Comparison of ENCODE assay signal across 21 mouse cellular contexts in the genomic region with DNA sequence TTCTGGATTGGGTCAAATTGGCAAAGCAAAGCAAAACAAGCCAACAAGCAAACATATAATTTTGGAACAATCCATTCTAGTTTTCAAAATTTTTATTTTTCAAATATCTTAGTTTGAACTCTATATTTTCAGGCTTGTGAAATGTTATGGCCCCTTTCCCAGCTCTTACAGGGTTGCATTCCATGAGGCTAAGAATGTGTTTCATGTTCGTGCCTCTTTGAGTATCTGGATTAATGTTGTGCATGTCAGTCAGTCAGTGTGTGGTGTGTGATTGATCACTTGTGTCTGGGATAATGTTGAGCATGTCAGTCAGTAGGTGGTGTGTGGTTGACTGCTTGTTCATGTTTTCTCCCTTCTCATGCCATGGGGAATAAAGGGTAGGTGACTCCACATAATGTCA. TPM values are rescaled to one million over a fixed set of nuclear protein-coding genes. Genes with fewer than 3 reads are reported as not detected.
A peak's percentile ranks its signal among the peaks of the same experiment; 100 is the strongest.
DNase-seq lines count a peak whose midpoint lies in the region; TF ChIP-seq lines count a peak whose summit lies in the region.
"Had no signal": no experiment of that assay in that cellular context is flagged by ENCODE, and none has a peak within 500 bp of the region (broad histone marks: within the 10 kb centered on the region; RNA-seq: fewer than 3 reads in every experiment).

No protein-coding gene starts in this region.

- H3K9me3 ChIP-seq in forebrain, embryonic 10.5 days = no peaks in the 10 kb centered on the region
- H3K9me3 ChIP-seq: embryonic facial prominence, embryonic 10.5 days; embryonic facial prominence, embryonic 12.5 days; forebrain, embryonic 12.5 days had no signal

- TF ChIP-seq POLR2A in embryonic fibroblast, embryonic 13.5 days (IDR thresholded peaks at IDR 0.05; ENCODE audit: low read depth, low read length) = no peak

- DNase-seq in NIH3T3 (ENCODE audit: low read depth) = peak; percentile 78
- DNase-seq in left cerebral cortex, adult 11 months (ENCODE audit: low spot score) = no peak
- DNase-seq in forebrain, embryonic 10.5 days (ENCODE audit: extremely low spot score, low spot score) = no peak
- DNase-seq in thymus, postnatal 25 days = no peak
- DNase-seq: adrenal gland, adult 8-10 months; adrenal gland, postnatal 14 days; adrenal gland, postnatal 36 days; cerebellum, adult 11-12 months; cerebellum, adult 2 months; cerebellum, adult 9-10 months; cerebellum, postnatal 10 days; cerebellum, postnatal 25 days had no signal

- TF ChIP-seq CTCF in embryonic fibroblast, embryonic 13.5 days (IDR thresholded peaks at IDR 0.05; ENCODE audit: borderline replicate concordance, insufficient read depth, low read length) = no peak

- H3K4me3 ChIP-seq in embryonic fibroblast, embryonic 13.5 days (ENCODE audit: insufficient read depth, low read length) = no peak overlapping the region
- no peak overlapping the region for H3K4me3 ChIP-seq in forebrain, embryonic 10.5 days
- H3K4me3 ChIP-seq: embryonic facial prominence, embryonic 10.5 days; embryonic facial prominence, embryonic 12.5 days; erythroblast, embryonic 14.5 days; forebrain, embryonic 12.5 days had no signal

- 0 out of 2 replicates have a peak, but pooled peaks cover 3% of the 10 kb centered on the region for H3K4me1 ChIP-seq in embryonic fibroblast, embryonic 13.5 days (ENCODE audit: control insufficient read depth, insufficient read depth, low read length)
- H3K4me1 ChIP-seq in forebrain, embryonic 10.5 days = no peaks in the 10 kb centered on the region
- H3K4me1 ChIP-seq: embryonic facial prominence, embryonic 10.5 days; embryonic facial prominence, embryonic 12.5 days; forebrain, embryonic 12.5 days had no signal

- 91% methylated on average over 1 of the region's 1 CpGs for WGBS in forebrain, embryonic 10.5 days

- no peaks in the 10 kb centered on the region for H3K27me3 ChIP-seq in forebrain, embryonic 10.5 days (ENCODE audit: poor library complexity, severe bottlenecking)
- H3K27me3 ChIP-seq: embryonic facial prominence, embryonic 12.5 days; forebrain, embryonic 12.5 days had no signal

- peak overlapping the region; percentile 73 for H3K27ac ChIP-seq in embryonic fibroblast, embryonic 13.5 days (ENCODE audit: insufficient read depth, low read length)
- no peak overlapping the region for H3K27ac ChIP-seq in forebrain, embryonic 10.5 days
- H3K27ac ChIP-seq: embryonic facial prominence, embryonic 10.5 days; embryonic facial prominence, embryonic 12.5 days; forebrain, embryonic 12.5 days had no signal

- H3K36me3 ChIP-seq in forebrain, embryonic 10.5 days (replicated peaks) = no peaks in the 10 kb centered on the region
- H3K36me3 ChIP-seq: embryonic facial prominence, embryonic 10.5 days; embryonic facial prominence, embryonic 12.5 days; forebrain, embryonic 12.5 days had no signal

RNA-seq across cellular contexts. Expression of a gene that starts 1.5 kb away (rescaled TPM):
- 413 and 663 TPM in 2 replicates for polyA plus RNA-seq in embryonic fibroblast, embryonic 13.5 days (2011; ENCODE audit: insufficient read length, low read depth, missing spikeins)
- 0.11 TPM in 1 of 2 replicates, not detected in the other for polyA plus RNA-seq in forebrain, embryonic 10.5 days (2016; fragmentation: Nextera tagmentation; extraction: Ambion mirVana)
- polyA plus RNA-seq: forebrain, embryonic 12.5 days; forebrain, embryonic 14.5 days had no signal

RNA-seq across cellular contexts. Expression of a gene that starts 37.5 kb away (rescaled TPM):
- polyA plus RNA-seq in embryonic fibroblast, embryonic 13.5 days (2011; ENCODE audit: insufficient read length, low read depth, missing spikeins) = not detected in 2 replicates
- not detected in 2 replicates for polyA plus RNA-seq in forebrain, embryonic 10.5 days (2016; fragmentation: Nextera tagmentation; extraction: Ambion mirVana)
- polyA plus RNA-seq: C2C12; cerebellum, adult 2 months; cortical plate, adult 2 months; embryonic facial prominence, embryonic 10.5 days; embryonic facial prominence, embryonic 12.5 days; erythroblast, embryonic 14.5 days; forebrain, embryonic 12.5 days; forebrain, embryonic 14.5 days; forebrain, embryonic 16.5 days had no signal

Comparison
In these comparisons a context has a peak if more than half of its experiments do, and no peak if none do; other contexts are left out.
1. RNA of a gene that starts 1.5 kb away (polyA plus RNA-seq): 413 to 663 TPM in embryonic fibroblast, embryonic 13.5 days; 0.11 TPM in forebrain, embryonic 10.5 days; every median in the first group is over 100 times any median in the second.